Mouse (Mus musculus) cortical plate, adult 2 months (tissue): ENCODE results near the gene Lypd5. TPM values are rescaled to one million over a fixed set of nuclear protein-coding genes. Genes with fewer than 3 reads are reported as not detected.

Experiments used
- H3K27ac ChIP-seq: fragments of 200-500 bp; 2 replicates; pipeline ENCODE4 v1.5.1; 2012; ENCODE audit warnings: low read length, control low read depth, inconsistent platforms; ENCODE audit not compliant: insufficient read depth
- H3K4me1 ChIP-seq: fragments of 200-500 bp; 2 replicates; pipeline ENCODE4 v1.6.1; 2011; ENCODE audit warnings: low read length; ENCODE audit not compliant: control insufficient read depth, insufficient read depth
- H3K4me3 ChIP-seq: fragments of 200-500 bp; 2 replicates; pipeline ENCODE4 v1.5.1; 2011; ENCODE audit warnings: mild to moderate bottlenecking, low read length, control low read depth; ENCODE audit not compliant: insufficient read depth
- CTCF ChIP-seq: fragments of 200-500 bp; IDR thresholded peaks from 2 replicates; pipeline ENCODE4 v1.5.1; 2011; ENCODE audit warnings: mild to moderate bottlenecking, control low read depth, low read length; ENCODE audit not compliant: insufficient read depth; ENCODE audit errors: extremely low read depth
- POLR2A ChIP-seq: fragments of 200-500 bp; IDR thresholded peaks from 2 replicates; pipeline ENCODE4 v1.6.1; 2011; ENCODE audit warnings: mild to moderate bottlenecking, low read length, control low read depth; ENCODE audit not compliant: insufficient read depth; ENCODE audit errors: extremely low read depth
- polyA plus RNA-seq: library from polyadenylated mRNA; depleted of rRNA; stranded (reverse); fragments of >200 nt; gene quantifications from 2 replicates; pipeline ENCODE4 v1.2.3, GENCODE M21; 2012; rRNA removed

The Lypd5 gene
- polyA plus RNA-seq: not detected in 2 replicates

DNA sequence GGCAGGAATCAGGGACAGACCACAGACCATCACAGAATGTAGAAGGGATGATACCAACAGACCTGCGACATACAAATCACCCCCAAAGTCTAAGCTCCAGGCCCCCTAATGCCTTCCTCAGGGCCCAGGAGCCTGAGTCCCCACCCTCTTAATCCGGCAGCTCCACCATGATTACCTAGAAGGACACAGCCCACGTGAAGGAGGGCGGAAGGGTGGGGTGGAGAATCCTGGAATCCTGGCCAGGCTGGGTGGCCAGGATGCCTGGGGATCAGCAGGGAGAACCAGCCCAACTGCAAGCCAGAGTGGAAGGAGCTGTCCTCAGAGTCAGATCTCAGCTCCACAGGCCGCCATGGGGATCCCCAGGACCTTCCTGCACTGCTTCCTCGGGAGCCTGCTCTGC is at the start of gene Lypd5:
Gene Lypd5 (plus strand): TSS at position 301 of the 400 bp plus-strand sequence.
- no peak within 1 kb of the TSS for H3K4me3 ChIP-seq
- no peak for TF ChIP-seq POLR2A
- no peak for TF ChIP-seq CTCF
- H3K27ac ChIP-seq: no peak within 1 kb of the TSS
- no peaks in the 10 kb centered on the region for H3K4me1 ChIP-seq

- Histone ChIP-seq H3K27ac (no peak overlapping the region), H3K4me3 (peak overlapping the region; percentile 87), H3K4me1 (no peaks in the 10 kb centered on the region)
- TF ChIP-seq POLR2A: no peak
These were observed 49.0 kb upstream of the Lypd5 start for GRCm38 (mm10) chr7:24299823-24300481.

DNA sequence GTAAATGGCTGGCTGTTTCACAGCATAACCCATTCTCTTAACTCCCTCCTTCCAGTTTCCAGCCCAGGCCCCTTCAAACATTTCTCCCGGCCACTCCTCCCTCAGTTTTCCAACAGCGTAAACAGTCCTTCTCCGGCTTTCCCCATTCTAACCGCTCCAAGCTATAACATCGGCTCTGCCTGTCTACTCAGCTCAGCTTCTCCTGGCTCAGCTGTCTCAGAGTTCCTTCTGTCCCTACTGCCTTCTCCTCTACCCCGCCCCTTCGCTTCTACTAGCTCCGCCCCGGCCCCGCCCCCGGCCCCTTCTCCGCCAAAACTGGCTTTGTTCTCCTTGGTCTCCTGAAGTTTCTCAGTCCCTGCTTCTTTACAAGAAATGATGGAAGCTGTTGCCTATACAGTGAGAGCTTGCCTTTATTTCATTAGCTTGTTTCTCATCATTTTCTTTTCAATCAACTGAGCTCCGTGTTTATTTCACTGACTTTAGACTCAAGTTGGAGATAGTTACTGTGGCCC is 48.2 kb upstream of the Lypd5 start, which contains the start of gene Zfp61:
Gene Zfp61 (minus strand): TSS at position 462 of the 512 bp plus-strand sequence.
- TF ChIP-seq POLR2A (0 out of 2 replicates have a peak, but pooled peaks have one; percentile 44), CTCF (no peak)
- H3K27ac ChIP-seq: no peak within 1 kb of the TSS
- H3K4me3 ChIP-seq: 0 out of 2 replicates have a peak within 1 kb of the TSS, but pooled peaks have one; percentile 87
- no peaks in the 10 kb centered on the region for H3K4me1 ChIP-seq

DNA sequence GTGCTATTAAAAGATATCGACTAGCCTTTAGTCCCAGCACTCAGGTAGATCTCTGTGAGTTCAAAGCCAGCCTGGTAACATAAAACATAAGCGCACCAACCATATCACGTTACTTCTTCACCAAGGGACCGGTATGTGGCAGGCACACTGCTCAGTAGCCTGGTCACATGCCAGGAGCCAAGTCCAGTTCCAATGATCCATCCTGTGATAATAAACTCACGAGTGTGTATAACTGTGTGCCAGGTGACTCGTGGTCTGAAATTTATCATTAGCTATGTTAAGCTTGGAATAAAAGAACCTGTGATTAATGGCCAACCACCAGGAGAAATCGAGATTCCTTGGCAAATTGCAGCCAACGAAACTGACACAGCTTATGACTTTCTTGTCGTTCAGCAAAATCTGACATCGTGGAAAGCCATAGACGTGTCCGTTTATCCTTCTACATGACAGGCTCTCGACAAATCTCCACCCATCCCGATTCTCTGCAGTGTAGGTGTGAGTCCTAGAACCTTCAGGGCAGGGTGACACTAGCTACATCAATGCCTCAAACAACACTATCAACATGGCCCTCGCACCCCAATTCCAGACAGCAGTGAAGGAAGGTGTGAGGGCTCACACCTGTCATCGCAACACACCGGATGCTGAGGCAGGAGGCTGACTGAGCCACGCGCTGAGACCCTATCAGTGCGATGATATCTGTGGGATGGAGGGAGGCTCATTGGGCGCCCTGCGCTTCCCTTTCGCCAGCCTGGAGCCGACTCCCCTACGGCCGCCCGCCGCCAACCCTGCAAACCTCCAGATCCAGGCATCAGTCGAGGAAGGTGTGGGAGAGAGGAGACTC is 33.0 kb upstream of the Lypd5 start:
- no peak overlapping the region for H3K27ac ChIP-seq
- no peak for TF ChIP-seq POLR2A
- no peak for TF ChIP-seq CTCF
- peak overlapping the region; percentile 91 for H3K4me3 ChIP-seq
- H3K4me1 ChIP-seq: peaks cover 4% of the 10 kb centered on the region

GRCm38 (mm10) chr7:24316567-24317092 is 32.4 kb upstream of the Lypd5 start, which contains the start of gene Zfp94:
Zfp94 (minus strand) TSS chr7:24316666.
- peak; percentile 85 for TF ChIP-seq POLR2A
- TF ChIP-seq CTCF: no peak
- Histone ChIP-seq H3K4me1 (peaks cover 4% of the 10 kb centered on the region), H3K27ac (no peak within 1 kb of the TSS), H3K4me3 (peak within 1 kb of the TSS; percentile 91)

DNA sequence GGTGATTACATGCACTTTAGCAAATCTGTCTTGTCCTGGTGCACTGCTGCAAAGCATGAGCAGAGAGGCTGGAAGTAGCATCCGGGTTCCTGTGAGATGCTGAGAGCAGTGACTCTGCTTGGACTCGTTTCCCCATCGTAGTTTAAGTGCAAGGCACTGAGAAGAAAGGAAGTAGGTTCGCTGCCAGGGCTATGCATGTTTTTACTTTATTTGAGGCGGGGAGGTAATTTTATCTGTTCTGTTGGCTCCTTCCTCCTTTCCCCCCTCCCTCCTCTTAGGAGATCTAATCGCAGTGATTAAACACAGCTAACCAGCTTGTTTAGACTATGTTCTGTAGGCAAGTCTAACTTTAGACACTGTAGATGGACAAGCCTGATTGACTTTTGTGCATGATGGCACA is 30.1 kb upstream of the Lypd5 start:
- Histone ChIP-seq H3K4me3 (no peak overlapping the region), H3K27ac (no peak overlapping the region), H3K4me1 (peaks cover 4% of the 10 kb centered on the region)
- no peak for TF ChIP-seq POLR2A
- no peak for TF ChIP-seq CTCF

DNA sequence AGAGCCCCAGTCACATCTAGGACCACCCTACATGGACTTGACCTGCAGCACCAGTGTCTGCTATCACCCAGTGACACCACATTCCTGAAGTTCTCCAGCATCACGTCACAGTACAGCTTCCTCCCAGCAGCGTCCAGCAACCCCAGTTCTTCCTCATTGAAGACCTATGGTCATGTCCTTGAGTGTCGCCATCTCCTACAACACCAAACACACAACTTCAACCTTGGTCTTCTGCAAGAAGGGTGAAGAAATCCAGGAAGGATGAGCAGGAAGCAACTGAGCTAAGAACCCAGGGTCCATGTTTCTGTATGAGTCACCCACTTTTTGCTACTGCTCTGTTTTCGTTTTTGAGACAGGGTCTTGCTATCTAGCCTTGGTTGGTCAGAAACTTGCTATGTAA is 26.4 kb upstream of the Lypd5 start:
- TF ChIP-seq CTCF (no peak), POLR2A (no peak)
- H3K27ac ChIP-seq: no peak overlapping the region
- H3K4me3 ChIP-seq: no peak overlapping the region
- 0 out of 2 replicates have a peak, but pooled peaks cover 1% of the 10 kb centered on the region for H3K4me1 ChIP-seq

GRCm38 (mm10) chr7:24325197-24325596 is 23.8 kb upstream of the Lypd5 start:
- H3K4me3 ChIP-seq: 0 out of 2 replicates have a peak overlapping the region, but pooled peaks have one; percentile 6
- 0 out of 2 replicates have a peak, but pooled peaks cover 1% of the 10 kb centered on the region for H3K4me1 ChIP-seq
- TF ChIP-seq CTCF (no peak), POLR2A (no peak)
- H3K27ac ChIP-seq: 0 out of 2 replicates have a peak overlapping the region, but pooled peaks have one; percentile 49

- Histone ChIP-seq H3K27ac (no peak overlapping the region), H3K4me1 (0 out of 2 replicates have a peak, but pooled peaks cover 1% of the 10 kb centered on the region), H3K4me3 (peak overlapping the region; percentile 6; the same call in 1 of the 2 replicates)
- TF ChIP-seq CTCF (no peak), POLR2A (no peak)
These were observed 23.3 kb upstream of the Lypd5 start for GRCm38 (mm10) chr7:24325675-24326128.
